ENCODE assay signal across 1 mouse cellular context in the genomic region with DNA sequence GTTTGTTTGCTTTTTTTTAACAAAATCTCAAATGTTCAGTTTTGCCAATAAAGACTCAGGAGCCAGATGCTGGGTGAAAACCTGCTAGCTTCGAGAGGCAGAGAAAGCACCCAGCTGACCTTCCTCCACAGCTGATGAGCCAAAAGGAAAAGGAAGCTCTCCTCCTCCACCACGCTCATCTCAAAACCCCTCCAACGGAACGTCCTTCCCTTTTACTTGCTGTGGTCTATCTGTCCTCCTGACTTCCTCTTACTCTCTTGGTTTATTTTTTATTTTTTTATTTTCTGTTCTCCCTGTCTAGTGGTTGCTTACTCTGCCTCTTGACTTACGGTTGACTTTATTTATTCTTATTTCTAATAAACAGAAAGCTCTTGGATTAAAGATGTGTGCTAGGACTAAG.
TF ChIP-seq lines count a peak whose summit lies in the region.

No protein-coding gene starts in this region.

TF ChIP-seq in MEL, 35 proteins besides CTCF, POLR2A, EP300 and RAD21 (continued from another document):
- TF ChIP-seq POLR2AphosphoS2 (IDR thresholded peaks at IDR 0.05; ENCODE audit: low read length): peak; percentile 26; the same call in 1 of the 2 replicates
- no peak for TF ChIP-seq CHD2 (IDR thresholded peaks at IDR 0.05; ENCODE audit: low read length)
- TF ChIP-seq UBTF (IDR thresholded peaks at IDR 0.05; ENCODE audit: borderline replicate concordance, insufficient read depth, low read depth, low read length): no peak
- TF ChIP-seq NELFE (IDR thresholded peaks at IDR 0.05; ENCODE audit: low read depth, low read length): peak; percentile 36; the same call in 1 of the 2 replicates
- peak; percentile 50; the same call in 1 of the 2 replicates for TF ChIP-seq ELF1 (IDR thresholded peaks at IDR 0.05; ENCODE audit: low read depth, low read length)
- TF ChIP-seq ZC3H11A (IDR thresholded peaks at IDR 0.05; ENCODE audit: low read depth, low read length): no peak
- no peak for TF ChIP-seq E2F4 (IDR thresholded peaks at IDR 0.05; ENCODE audit: borderline replicate concordance, low read depth, low read length)
- peak; percentile 30; the same call in 1 of the 2 replicates for TF ChIP-seq USF1 (IDR thresholded peaks at IDR 0.05; ENCODE audit: low read depth, low read length)
- TF ChIP-seq SMC3 (IDR thresholded peaks at IDR 0.05; ENCODE audit: low read depth, low read length): no peak
- TF ChIP-seq ETS1 (IDR thresholded peaks at IDR 0.05; ENCODE audit: low read depth, low read length): peak; percentile 96
- TF ChIP-seq BHLHE40 (IDR thresholded peaks at IDR 0.05; ENCODE audit: borderline replicate concordance, low read depth, low read length): 0 out of 2 replicates have a peak, but pooled peaks have one; percentile 42
- TF ChIP-seq ZKSCAN1 (IDR thresholded peaks at IDR 0.05; ENCODE audit: low read depth, low read length): 0 out of 2 replicates have a peak, but pooled peaks have one; percentile 12
- TF ChIP-seq CHD1 (IDR thresholded peaks at IDR 0.05; ENCODE audit: low read depth, low read length): 0 out of 2 replicates have a peak, but pooled peaks have one; percentile 44
- TF ChIP-seq GATA1 (IDR thresholded peaks at IDR 0.05; ENCODE audit: low read depth, low read length): no peak
- no peak for TF ChIP-seq NRF1 (IDR thresholded peaks at IDR 0.05; ENCODE audit: insufficient read depth, low read depth, low read length, poor library complexity, severe bottlenecking)
- TF ChIP-seq RCOR1 (IDR thresholded peaks at IDR 0.05; ENCODE audit: low read depth, low read length): peak; percentile 49; the same call in 1 of the 2 replicates
- TF ChIP-seq ZMIZ1 (IDR thresholded peaks at IDR 0.05; ENCODE audit: low read depth, low read length): no peak
- TF ChIP-seq MAFK (IDR thresholded peaks at IDR 0.05; ENCODE audit: borderline replicate concordance, low read depth, low read length): no peak
- peak; percentile 77 for TF ChIP-seq MAX (IDR thresholded peaks at IDR 0.05; ENCODE audit: low read length)
- peak; percentile 76 for TF ChIP-seq MYC (IDR thresholded peaks at IDR 0.05; ENCODE audit: low read depth, low read length)
- TF ChIP-seq ZNF384 (IDR thresholded peaks at IDR 0.05; ENCODE audit: low read depth, low read length): peak; percentile 93
- peak; percentile 37; the same call in 1 of the 2 replicates for TF ChIP-seq JUND (IDR thresholded peaks at IDR 0.05; ENCODE audit: low read depth, low read length)
- no peak for TF ChIP-seq MEF2A (IDR thresholded peaks at IDR 0.05; ENCODE audit: extremely low read depth, insufficient replicate concordance, low read depth, low read length, poor library complexity, severe bottlenecking)
- TF ChIP-seq HCFC1 (IDR thresholded peaks at IDR 0.05; ENCODE audit: low read depth, low read length): peak; percentile 30; the same call in 1 of the 2 replicates
